Mouse (Mus musculus) kidney, adult 2 months (tissue): ENCODE measurements at regions not wholly inside any gene's neighbourhood (a gene's known extent, or its start where the extent isn't known, plus 50 kb on each side); places are given as distances from the start of the nearest gene placed in this dataset.

Experiments
- CTCF ChIP-seq: fragments of 200-500 bp; conservative IDR thresholded peaks from 2 replicates; pipeline ENCODE4 v1.5.1; 2011; ENCODE audit warnings: low read depth, mild to moderate bottlenecking, control low read depth, low read length, moderate library complexity, mixed read lengths; ENCODE audit not compliant: insufficient read depth, insufficient read length
- POLR2A ChIP-seq: fragments of 200-500 bp; IDR thresholded peaks from one replicate; pipeline ENCODE4 v1.6.1; 2011; ENCODE audit warnings: low read depth, low read length, control low read depth

DNA sequence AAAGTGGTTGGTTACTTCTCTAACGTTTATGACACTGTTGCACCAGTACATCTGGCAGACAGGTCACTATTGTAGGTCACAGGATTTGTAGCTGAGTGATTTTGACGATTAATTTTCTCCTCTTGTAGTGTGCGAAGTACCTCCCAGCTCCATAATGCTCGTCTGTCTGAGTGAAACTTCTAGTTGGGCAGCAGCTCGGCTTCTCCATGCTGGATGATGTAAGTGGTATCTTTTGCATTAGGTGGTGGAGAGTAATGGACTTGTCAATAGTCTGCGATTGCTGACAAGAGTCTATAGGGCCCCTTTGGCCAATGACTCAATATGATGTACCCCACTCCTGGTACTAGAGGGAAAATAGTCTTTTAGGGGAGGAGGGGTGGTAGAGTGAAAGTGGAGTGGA, 267.5 kb downstream of the Rngtt start:
- TF ChIP-seq POLR2A = no peak
- TF ChIP-seq CTCF = no peak
